Mouse (Mus musculus) WW6 (cell line): Measurements from ENCODE around the gene Klhl42.

ENCODE experiments used
- DNase-seq: peaks from one replicate; pipeline ENCODE4 v3.0.0-alpha.2; 2013; ENCODE audit warnings: low read depth, low spot score

The Klhl42 gene

GRCm38 (mm10) chr6:147151069-147151468 lies 59.9 kb downstream of the Klhl42 start:
- DNase-seq = no peak

- DNase-seq = no peak
Measured at GRCm38 (mm10) chr6:147151839-147152238, 60.7 kb downstream of the Klhl42 start.

- DNase-seq = no peak
Measured at GRCm38 (mm10) chr6:147155085-147155484, 63.9 kb downstream of the Klhl42 start.

GRCm38 (mm10) chr6:147161818-147162584 lies 70.8 kb downstream of the Klhl42 start:
- DNase-seq = no peak
